Mouse (Mus musculus) CH12.LX (cell line): ENCODE data around the gene Evc2. TPM values are rescaled to one million over a fixed set of nuclear protein-coding genes. Genes with fewer than 3 reads are reported as not detected.

Experiments
- DNase-seq: peaks from one replicate; pipeline ENCODE4 v3.0.0-alpha.2; 2013; ENCODE audit errors: extremely low read depth
- H3K27ac ChIP-seq: 2 replicates; pipeline ENCODE4 v1.5.1; 2012; ENCODE audit warnings: low read depth, mild to moderate bottlenecking, control low read depth, moderate library complexity; ENCODE audit not compliant: insufficient read depth
- H3K27me3 ChIP-seq: replicated peaks from 2 replicates; pipeline ENCODE3; 2012; ENCODE audit warnings: inconsistent platforms
- H3K36me3 ChIP-seq, 2 experiments: replicated peaks in 1 of 2; 2 replicates each; pipeline versions ENCODE3 to v1.6.1; 2012; ENCODE audit warnings: inconsistent platforms in 1 of 2, low read length in 1 of 2, mild to moderate bottlenecking in 1 of 2, mixed read lengths in 1 of 2, moderate library complexity in 1 of 2; ENCODE audit not compliant: control insufficient read depth in 1 of 2, insufficient read depth in 1 of 2
- H3K4me1 ChIP-seq, 2 experiments: 2 replicates each; pipeline ENCODE4 v1.6.1; 2012; ENCODE audit warnings: inconsistent platforms in 1 of 2, moderate library complexity in 1 of 2; ENCODE audit not compliant: insufficient read depth in 2 of 2, control insufficient read depth in 1 of 2
- H3K4me2 ChIP-seq: 2 replicates; pipeline ENCODE4 v1.6.1; 2012; ENCODE audit warnings: low read depth, mild to moderate bottlenecking, control low read depth; ENCODE audit not compliant: poor library complexity, insufficient read depth, severe bottlenecking
- H3K4me3 ChIP-seq, 3 experiments: fragments of 150-350 bp in 1 of 3; sonication (generic) in 1 of 3; replicated peaks in 1 of 3; 2 replicates each; pipeline versions ENCODE3 to v1.5.1; 2011 to 2012; ENCODE audit warnings: low read depth in 2 of 3, low read length in 2 of 3, mild to moderate bottlenecking in 2 of 3, moderate library complexity in 2 of 3, control low read depth in 1 of 3, improper control_type of control experiment in 1 of 3, inconsistent platforms in 1 of 3, mixed read lengths in 1 of 3; ENCODE audit not compliant: poor library complexity in 1 of 3
- H3K79me2 ChIP-seq: replicated peaks from 2 replicates; pipeline ENCODE4 v1.6.1; 2012; ENCODE audit warnings: mild to moderate bottlenecking, moderate library complexity; ENCODE audit not compliant: control insufficient read depth, poor library complexity, insufficient read depth, severe bottlenecking; ENCODE audit errors: extremely low read depth
- H3K9ac ChIP-seq: 2 replicates; pipeline ENCODE4 v1.6.1; 2012; ENCODE audit warnings: low read depth, mild to moderate bottlenecking, control low read depth, moderate library complexity; ENCODE audit not compliant: insufficient read depth
- H3K9me3 ChIP-seq: replicated peaks from 2 replicates; pipeline ENCODE3; 2012; ENCODE audit warnings: low read length, inconsistent platforms, mixed read lengths
- BHLHE40 ChIP-seq: IDR thresholded peaks from 2 replicates; pipeline ENCODE4 v1.6.1; 2011; ENCODE audit warnings: mild to moderate bottlenecking, low read depth, low read length, improper control_type of control experiment
- CHD2 ChIP-seq: IDR thresholded peaks from 2 replicates; pipeline ENCODE4 v1.6.1; 2011; ENCODE audit warnings: low read length, improper control_type of control experiment
- EP300 ChIP-seq: IDR thresholded peaks from 2 replicates; pipeline ENCODE4 v1.6.1; 2011; ENCODE audit warnings: low read length, improper control_type of control experiment
- GABPA ChIP-seq: IDR thresholded peaks from 2 replicates; pipeline ENCODE4 v1.6.1; 2012; ENCODE audit warnings: low read depth, low read length, improper control_type of control experiment, inconsistent platforms; ENCODE audit not compliant: insufficient replicate concordance
- KAT2A ChIP-seq: IDR thresholded peaks from 2 replicates; pipeline ENCODE4 v1.6.1; 2012; ENCODE audit warnings: low read length, improper control_type of control experiment, inconsistent platforms; ENCODE audit not compliant: insufficient replicate concordance
- MAZ ChIP-seq: IDR thresholded peaks from 2 replicates; pipeline ENCODE4 v1.6.1; 2012; ENCODE audit warnings: low read depth, mild to moderate bottlenecking, inconsistent platforms, low read length, improper control_type of control experiment, moderate library complexity
- MXI1 ChIP-seq: IDR thresholded peaks from 2 replicates; pipeline ENCODE4 v1.6.1; 2011; ENCODE audit warnings: mild to moderate bottlenecking, low read depth, low read length, improper control_type of control experiment
- MYC ChIP-seq: IDR thresholded peaks from 2 replicates; pipeline ENCODE4 v1.6.1; 2011; ENCODE audit warnings: low read depth, mild to moderate bottlenecking, improper control_type of control experiment, low read length
- POLR2AphosphoS2 ChIP-seq: IDR thresholded peaks from 2 replicates; pipeline ENCODE4 v1.6.1; 2011; ENCODE audit warnings: low read depth, low read length, improper control_type of control experiment
- SMC3 ChIP-seq: IDR thresholded peaks from 2 replicates; pipeline ENCODE4 v1.6.1; 2011; ENCODE audit warnings: low read depth, low read length, improper control_type of control experiment
- TBP ChIP-seq: conservative IDR thresholded peaks from 2 replicates; pipeline ENCODE4 v1.6.1; 2011; ENCODE audit warnings: low read depth, low read length, improper control_type of control experiment
- UBTF ChIP-seq: IDR thresholded peaks from 2 replicates; pipeline ENCODE4 v1.6.1; 2012; ENCODE audit warnings: low read depth, mild to moderate bottlenecking, inconsistent platforms, low read length, improper control_type of control experiment, moderate library complexity
- USF2 ChIP-seq: conservative IDR thresholded peaks from 2 replicates; pipeline ENCODE4 v1.6.1; 2011; ENCODE audit warnings: low read depth, low read length, improper control_type of control experiment
- ZC3H11A ChIP-seq: IDR thresholded peaks from 2 replicates; pipeline ENCODE4 v1.6.1; 2012; ENCODE audit warnings: low read depth, mild to moderate bottlenecking, inconsistent platforms, low read length, improper control_type of control experiment
- ZMIZ1 ChIP-seq: IDR thresholded peaks from 2 replicates; pipeline ENCODE4 v1.6.1; 2012; ENCODE audit warnings: low read depth, mild to moderate bottlenecking, inconsistent platforms, low read length, improper control_type of control experiment
- ZNF384 ChIP-seq: IDR thresholded peaks from 2 replicates; pipeline ENCODE4 v1.6.1; 2012; ENCODE audit warnings: low read depth, low read length, improper control_type of control experiment, inconsistent platforms
- dilution Hi-C: fragments of 300-500 bp; cut with MboI; formaldehyde crosslinking; loops from 2 replicates; pipeline ENCODE4 v1.14.3; 2020; ENCODE audit warnings: low sequenced_read_pairs; ENCODE audit not compliant: extremely low pct_unique_long_range_greater_than_20kb, extremely low pct_ligation_motif_present
- in situ Hi-C: fragments of 300-500 bp; cut with MboI; formaldehyde crosslinking; loops from 3 replicates; pipeline ENCODE4 v1.14.3; 2019; ENCODE audit warnings: low sequenced_read_pairs, low pct_ligation_motif_present, low pct_unique_long_range_greater_than_20kb, mixed read lengths
- polyA plus RNA-seq: library from polyadenylated mRNA; unstranded; fragments of >175 nt; gene quantifications from 2 replicates; pipeline ENCODE4 v1.2.1, GENCODE M21; 2012; ENCODE audit warnings: low read depth; ENCODE audit not compliant: insufficient read length
- total RNA-seq, 2 experiments: library from RNA; depleted of rRNA; stranded (reverse); fragments of 300-350 nt in 1 of 2; fragments of >200 nt in 1 of 2; gene quantifications; 2 replicates each; pipeline ENCODE4 v1.2.3; 2012 to 2014

Gene Evc2
- total and polyA plus RNA-seq, 3 experiments: 0.04 TPM; not detected in 2

GRCm38 (mm10) chr5:37389808-37390495 lies 51.7 kb downstream of the Evc2 start:
- no peak overlapping the region for H3K27ac ChIP-seq
- TF ChIP-seq MAZ: no peak
- no peak for TF ChIP-seq MXI1
- TF ChIP-seq, all 38 proteins: peak for 0
- dilution Hi-C loops: no loop called here
- Histone ChIP-seq H3K27me3 (peaks cover 54% of the 10 kb centered on the region), H3K4me1 (peaks cover 0 to 2% of the 10 kb centered on the region in 2 experiments; a peak in 1 of 4 replicates), H3K36me3 (no peaks in the 10 kb centered on the region), H3K9ac (no peak overlapping the region), H3K4me2 (no peak overlapping the region), H3K9me3 (no peaks in the 10 kb centered on the region), H3K79me2 (no peaks in the 10 kb centered on the region), H3K4me3 (no peak overlapping the region)
- no peak for DNase-seq
- in situ Hi-C loops: no loop called here

GRCm38 (mm10) chr5:37390923-37391322 lies 52.6 kb downstream of the Evc2 start:
- H3K4me3 ChIP-seq: no peak overlapping the region
- H3K79me2 ChIP-seq: no peaks in the 10 kb centered on the region
- in situ Hi-C loops: no loop called here
- H3K9me3 ChIP-seq: no peaks in the 10 kb centered on the region
- no peak for DNase-seq
- dilution Hi-C loops: no loop called here
- no peak overlapping the region for H3K27ac ChIP-seq
- no peaks in the 10 kb centered on the region for H3K36me3 ChIP-seq
- H3K4me2 ChIP-seq: no peak overlapping the region
- peaks cover 0 to 2% of the 10 kb centered on the region in 2 experiments; a peak in 1 of 4 replicates for H3K4me1 ChIP-seq
- peaks cover 57% of the 10 kb centered on the region for H3K27me3 ChIP-seq
- no peak for TF ChIP-seq ZMIZ1
- TF ChIP-seq TBP: no peak
- TF ChIP-seq MYC: no peak
- TF ChIP-seq USF2: no peak
- TF ChIP-seq ZC3H11A: no peak
- TF ChIP-seq BHLHE40: no peak
- TF ChIP-seq UBTF: no peak
- no peak for TF ChIP-seq SMC3
- TF ChIP-seq POLR2AphosphoS2: no peak
- no peak for TF ChIP-seq ZNF384
- no peak for TF ChIP-seq CHD2
- no peak for TF ChIP-seq EP300
- TF ChIP-seq KAT2A: no peak
- no peak for TF ChIP-seq GABPA
- TF ChIP-seq, all 38 proteins: peak for 0
- H3K9ac ChIP-seq: no peak overlapping the region
